Mouse (Mus musculus): Measurements from ENCODE around the gene Ky. TPM values are rescaled to one million over a fixed set of nuclear protein-coding genes. Genes with fewer than 3 reads are reported as not detected.

Ky gene
- polyA plus RNA-seq, 1 experiment from 2014 or later: 1.1 TPM

DNA sequence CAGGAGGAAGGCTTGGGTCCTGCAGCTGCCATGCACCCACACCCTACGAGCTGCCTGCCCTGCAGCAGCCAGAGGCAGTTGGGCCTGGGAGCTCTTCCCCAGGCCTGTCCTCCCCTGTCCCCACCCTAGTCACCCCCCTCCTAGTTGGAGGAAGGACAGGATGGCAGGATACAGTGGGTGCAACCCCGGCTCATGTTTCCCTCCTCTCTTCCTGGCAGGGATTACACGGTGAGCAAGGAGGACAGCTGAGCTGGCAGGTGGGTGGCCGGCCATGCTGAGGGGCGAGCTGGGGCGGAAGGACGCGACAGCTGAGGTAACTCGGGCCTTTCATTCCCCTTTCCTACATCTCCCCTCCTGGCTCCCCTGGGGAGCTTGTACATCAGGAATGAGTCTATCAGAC is 11.1 kb upstream of the Ky start:
- Histone ChIP-seq H3K4me3 (no peak overlapping the region), H3K9me3 (replicated peaks) (no peaks in the 10 kb centered on the region), H3K27me3 (peaks cover 9% of the 10 kb centered on the region; the same call in 1 of the 2 replicates), H3K36me3 (no peaks in the 10 kb centered on the region), H3K4me2 (no peak overlapping the region), H3K9ac (no peak overlapping the region), H3K27ac (no peak overlapping the region), H3K4me1 (replicated peaks) (peaks cover 27% of the 10 kb centered on the region)
- WGBS: 71% methylated on average over 9 of the region's 9 CpGs
- no peak for ATAC-seq (replicated peaks; ENCODE audit: insufficient number of reproducible peaks, insufficient read depth, low FRiP score, low read depth)

GRCm38 (mm10) chr9:102495266-102495665 is 10.3 kb upstream of the Ky start:
- 94% methylated on average over 4 of the region's 4 CpGs for WGBS
- Histone ChIP-seq H3K27me3 (peaks cover 9% of the 10 kb centered on the region; the same call in 1 of the 2 replicates), H3K4me2 (no peak overlapping the region), H3K36me3 (no peaks in the 10 kb centered on the region), H3K9me3 (replicated peaks) (no peaks in the 10 kb centered on the region), H3K9ac (no peak overlapping the region), H3K27ac (no peak overlapping the region), H3K4me1 (replicated peaks) (peaks cover 27% of the 10 kb centered on the region), H3K4me3 (no peak overlapping the region)
- no peak for ATAC-seq (replicated peaks; ENCODE audit: insufficient number of reproducible peaks, insufficient read depth, low FRiP score, low read depth)

- Histone ChIP-seq H3K4me3 (no peak overlapping the region), H3K36me3 (no peaks in the 10 kb centered on the region), H3K27ac (no peak overlapping the region), H3K4me2 (no peak overlapping the region), H3K4me1 (replicated peaks) (peaks cover 36% of the 10 kb centered on the region), H3K9me3 (replicated peaks) (no peaks in the 10 kb centered on the region), H3K27me3 (peaks cover 9% of the 10 kb centered on the region; the same call in 1 of the 2 replicates), H3K9ac (no peak overlapping the region)
- WGBS: 86% methylated on average over 3 of the region's 3 CpGs
- ATAC-seq (replicated peaks; ENCODE audit: insufficient number of reproducible peaks, insufficient read depth, low FRiP score, low read depth): no peak
These were observed 9.0 kb upstream of the Ky start for GRCm38 (mm10) chr9:102496481-102497041.

GRCm38 (mm10) chr9:102497089-102497690 is 8.4 kb upstream of the Ky start:
- H3K4me2 ChIP-seq: no peak overlapping the region
- H3K4me3 ChIP-seq: no peak overlapping the region
- peaks cover 38% of the 10 kb centered on the region for H3K4me1 ChIP-seq (replicated peaks)
- H3K9me3 ChIP-seq (replicated peaks): no peaks in the 10 kb centered on the region
- peak overlapping the region; percentile 82 for H3K27ac ChIP-seq
- no peak overlapping the region for H3K9ac ChIP-seq
- ATAC-seq (replicated peaks; ENCODE audit: insufficient number of reproducible peaks, insufficient read depth, low FRiP score, low read depth): peak; percentile 53; the same call in 1 of the 2 replicates
- no peaks in the 10 kb centered on the region for H3K36me3 ChIP-seq
- 69% methylated on average over 9 of the region's 9 CpGs for WGBS
- peaks cover 9% of the 10 kb centered on the region; the same call in 1 of the 2 replicates for H3K27me3 ChIP-seq

GRCm38 (mm10) chr9:102497833-102498430 is 7.6 kb upstream of the Ky start:
- 56% methylated on average over 9 of the region's 9 CpGs for WGBS
- H3K27ac ChIP-seq: peak overlapping the region; percentile 82

DNA sequence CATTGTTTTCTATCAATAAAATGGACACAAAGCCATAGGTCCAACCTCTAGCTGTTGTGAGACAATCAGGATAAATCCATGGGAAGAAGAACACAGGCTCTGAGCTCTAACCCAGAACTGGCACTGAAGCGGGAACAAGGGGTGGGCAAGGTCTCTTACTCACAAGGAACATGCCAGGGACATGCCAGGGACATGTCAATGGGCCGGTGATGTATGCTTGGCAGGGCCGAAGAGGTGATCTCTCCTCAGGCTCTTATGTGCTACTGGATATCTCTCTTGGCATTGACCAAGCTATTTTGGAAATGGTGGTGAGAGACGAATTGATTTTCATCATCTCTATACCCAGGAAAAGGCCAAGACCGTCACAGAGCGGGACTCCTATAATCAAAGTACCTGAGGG is 6.8 kb upstream of the Ky start:
- Histone ChIP-seq H3K4me1 (replicated peaks) (peaks cover 35% of the 10 kb centered on the region), H3K9ac (no peak overlapping the region), H3K4me2 (no peak overlapping the region), H3K4me3 (no peak overlapping the region), H3K9me3 (replicated peaks) (no peaks in the 10 kb centered on the region), H3K27ac (no peak overlapping the region), H3K36me3 (no peaks in the 10 kb centered on the region), H3K27me3 (peaks cover 12% of the 10 kb centered on the region; the same call in 1 of the 2 replicates)
- no peak for ATAC-seq (replicated peaks; ENCODE audit: insufficient number of reproducible peaks, insufficient read depth, low FRiP score, low read depth)
- 83% methylated on average over 6 of the region's 6 CpGs for WGBS

More at GRCm38 (mm10) chr9:102497833-102498430, 7.6 kb upstream of the Ky start:
- Histone ChIP-seq H3K36me3 (no peaks in the 10 kb centered on the region), H3K27me3 (peaks cover 5% of the 10 kb centered on the region; the same call in 1 of the 2 replicates), H3K4me1 (replicated peaks) (peaks cover 35% of the 10 kb centered on the region), H3K9ac (no peak overlapping the region), H3K4me2 (no peak overlapping the region), H3K4me3 (no peak overlapping the region), H3K9me3 (replicated peaks) (no peaks in the 10 kb centered on the region)
- peak; percentile 83 for ATAC-seq (replicated peaks; ENCODE audit: insufficient number of reproducible peaks, insufficient read depth, low FRiP score, low read depth)

GRCm38 (mm10) chr9:102499266-102499665 is 6.3 kb upstream of the Ky start:
- Histone ChIP-seq H3K36me3 (no peaks in the 10 kb centered on the region), H3K4me1 (replicated peaks) (peaks cover 35% of the 10 kb centered on the region), H3K4me3 (no peak overlapping the region), H3K9ac (no peak overlapping the region), H3K27me3 (peaks cover 10% of the 10 kb centered on the region; the same call in 1 of the 2 replicates), H3K27ac (no peak overlapping the region), H3K9me3 (replicated peaks) (no peaks in the 10 kb centered on the region), H3K4me2 (no peak overlapping the region)
- 72% methylated on average over 4 of the region's 4 CpGs for WGBS
- ATAC-seq (replicated peaks; ENCODE audit: insufficient number of reproducible peaks, insufficient read depth, low FRiP score, low read depth): no peak

DNA sequence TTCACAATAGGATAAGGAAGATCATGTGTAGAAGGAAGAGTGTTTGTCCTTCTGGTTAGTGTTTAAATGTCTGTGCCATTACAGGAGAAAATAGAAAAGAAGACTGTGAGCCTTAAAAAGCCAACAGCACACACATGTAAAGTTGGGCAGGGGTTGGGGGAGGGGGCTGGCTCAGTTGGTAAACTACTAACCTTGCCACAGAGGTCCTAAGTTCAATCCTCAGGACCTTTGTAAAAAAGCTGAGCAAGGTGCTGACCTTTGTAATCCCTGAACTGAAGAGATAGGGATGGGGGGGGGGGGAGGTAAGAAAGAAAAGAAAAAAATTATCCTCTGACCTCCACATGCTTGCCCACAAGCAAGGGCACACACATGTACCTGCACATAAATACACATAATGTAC is 5.8 kb upstream of the Ky start:
- no peak for ATAC-seq (replicated peaks; ENCODE audit: insufficient number of reproducible peaks, insufficient read depth, low FRiP score, low read depth)

DNA sequence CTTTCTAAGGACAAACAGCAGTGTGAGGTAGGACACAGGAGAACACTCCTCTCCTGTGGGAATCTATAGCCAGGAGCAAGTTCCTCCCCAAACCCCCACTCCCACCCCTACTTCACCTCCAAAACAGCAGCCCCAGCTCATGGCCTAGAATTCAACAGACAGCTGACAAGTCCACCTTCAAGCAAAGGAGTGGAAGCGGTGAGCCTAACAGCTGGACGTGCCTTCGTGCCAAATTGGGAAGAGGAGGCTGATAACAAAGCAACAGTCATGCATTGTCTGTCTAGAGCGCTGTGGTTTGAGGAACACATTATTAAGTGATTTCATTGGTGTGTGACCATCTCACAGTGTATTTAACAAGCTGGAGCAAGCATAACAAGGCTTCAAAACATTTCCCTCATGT is 4.4 kb upstream of the Ky start:
- ATAC-seq (replicated peaks; ENCODE audit: insufficient number of reproducible peaks, insufficient read depth, low FRiP score, low read depth): no peak
- Histone ChIP-seq H3K36me3 (no peaks in the 10 kb centered on the region), H3K27ac (no peak overlapping the region), H3K4me1 (replicated peaks) (peaks cover 45% of the 10 kb centered on the region), H3K9me3 (replicated peaks) (no peaks in the 10 kb centered on the region), H3K9ac (no peak overlapping the region), H3K27me3 (peaks cover 13% of the 10 kb centered on the region), H3K4me3 (no peak overlapping the region), H3K4me2 (no peak overlapping the region)
- WGBS: 27% methylated on average over 4 of the region's 4 CpGs

More for the DNA sequence above, 5.8 kb upstream of the Ky start:
- Histone ChIP-seq H3K4me1 (replicated peaks) (peaks cover 36% of the 10 kb centered on the region), H3K4me3 (no peak overlapping the region), H3K4me2 (no peak overlapping the region), H3K9me3 (replicated peaks) (no peaks in the 10 kb centered on the region), H3K27me3 (0 out of 2 replicates have a peak, but pooled peaks cover 7% of the 10 kb centered on the region), H3K9ac (no peak overlapping the region), H3K36me3 (no peaks in the 10 kb centered on the region), H3K27ac (no peak overlapping the region)

- Histone ChIP-seq H3K27ac (no peak overlapping the region), H3K9me3 (replicated peaks) (no peaks in the 10 kb centered on the region), H3K36me3 (no peaks in the 10 kb centered on the region), H3K4me1 (replicated peaks) (peaks cover 44% of the 10 kb centered on the region), H3K4me3 (no peak overlapping the region), H3K9ac (no peak overlapping the region), H3K4me2 (no peak overlapping the region), H3K27me3 (peaks cover 23% of the 10 kb centered on the region)
- 57% methylated on average over 11 of the region's 11 CpGs for WGBS
- no peak for ATAC-seq (replicated peaks; ENCODE audit: insufficient number of reproducible peaks, insufficient read depth, low FRiP score, low read depth)
These were observed 3.4 kb upstream of the Ky start for GRCm38 (mm10) chr9:102502015-102502633.

- H3K4me2 ChIP-seq: peak overlapping the region; percentile 88; the same call in 1 of the 2 replicates
- 45% methylated on average over 3 of the region's 3 CpGs for WGBS
- no peaks in the 10 kb centered on the region for H3K9me3 ChIP-seq (replicated peaks)
- H3K4me1 ChIP-seq (replicated peaks): peaks cover 24% of the 10 kb centered on the region
- H3K27ac ChIP-seq: peak overlapping the region; percentile 84
- peaks cover 32% of the 10 kb centered on the region for H3K27me3 ChIP-seq
- ATAC-seq (replicated peaks; ENCODE audit: insufficient number of reproducible peaks, insufficient read depth, low FRiP score, low read depth): peak; percentile 74
- no peak overlapping the region for H3K9ac ChIP-seq
- no peaks in the 10 kb centered on the region for H3K36me3 ChIP-seq
- no peak overlapping the region for H3K4me3 ChIP-seq
These were observed 703 bp upstream of the Ky start for GRCm38 (mm10) chr9:102504716-102505378.

Measured in heart, embryonic 15.5 days (tissue).